Mouse (Mus musculus) MEL (cell line): ENCODE results near the gene Def8. TPM values are rescaled to one million over a fixed set of nuclear protein-coding genes. Genes with fewer than 3 reads are reported as not detected.
"Not testable (repeated sequence)": the region's sequence is repeated elsewhere in the genome, so short reads cannot be mapped to it uniquely, and the experiment has no call there.

Source experiments
- DNase-seq: peaks from one replicate; pipeline ENCODE4 v3.0.0; 2011; ENCODE audit warnings: low read depth, low spot score
- H3K27ac ChIP-seq: 2 replicates; pipeline ENCODE4 v1.5.1; 2012; ENCODE audit warnings: low read depth, mild to moderate bottlenecking, control low read depth, low read length, moderate library complexity; ENCODE audit not compliant: control insufficient read depth
- H3K27me3 ChIP-seq, 2 experiments: fragments of 150-350 bp in 1 of 2; sonication (generic) in 1 of 2; 2 replicates each; pipeline ENCODE4 v1.6.1; 2012; ENCODE audit warnings: low read length in 2 of 2, mild to moderate bottlenecking in 2 of 2, improper control_type of control experiment in 1 of 2, moderate library complexity in 1 of 2; ENCODE audit not compliant: insufficient read depth in 2 of 2, control insufficient read depth in 1 of 2
- H3K36me3 ChIP-seq, 2 experiments: 2 replicates each; pipeline ENCODE4 v1.6.1; 2012 to 2014; ENCODE audit warnings: low read length in 2 of 2, improper control_type of control experiment in 1 of 2, inconsistent platforms in 1 of 2, mild to moderate bottlenecking in 1 of 2; ENCODE audit not compliant: insufficient read depth in 2 of 2, control insufficient read depth in 1 of 2
- H3K4me1 ChIP-seq, 2 experiments: fragments of 150-350 bp in 1 of 2; sonication (generic) in 1 of 2; 2 replicates each; pipeline ENCODE4 v1.6.1; 2012; ENCODE audit warnings: low read length in 2 of 2, improper control_type of control experiment in 1 of 2, mild to moderate bottlenecking in 1 of 2; ENCODE audit not compliant: insufficient read depth in 2 of 2, control insufficient read depth in 1 of 2
- H3K4me3 ChIP-seq, 2 experiments: fragments of 150-350 bp in 1 of 2; sonication (generic) in 1 of 2; 2 replicates each; pipeline ENCODE4 v1.5.1; 2012; ENCODE audit warnings: low read depth in 2 of 2, low read length in 2 of 2, mild to moderate bottlenecking in 2 of 2, moderate library complexity in 2 of 2, control low read depth in 1 of 2, improper control_type of control experiment in 1 of 2; ENCODE audit not compliant: control insufficient read depth in 1 of 2, insufficient read depth in 1 of 2
- H3K79me2 ChIP-seq: 2 replicates; pipeline ENCODE4 v1.6.1; 2012; ENCODE audit warnings: mild to moderate bottlenecking, low read length, moderate library complexity; ENCODE audit not compliant: control insufficient read depth, poor library complexity, insufficient read depth
- H3K9ac ChIP-seq: 2 replicates; pipeline ENCODE4 v1.6.1; 2012; ENCODE audit warnings: low read depth, mild to moderate bottlenecking, control low read depth, low read length, moderate library complexity; ENCODE audit not compliant: control insufficient read depth, poor library complexity, severe bottlenecking
- H3K9me3 ChIP-seq: fragments of 150-350 bp; sonication (generic); replicated peaks from 2 replicates; pipeline ENCODE4 v1.6.1; 2012; ENCODE audit warnings: mild to moderate bottlenecking, low read length, improper control_type of control experiment, moderate library complexity; ENCODE audit not compliant: insufficient read depth
- CTCF ChIP-seq, 3 experiments: IDR thresholded peaks in 2 of 3; conservative IDR thresholded peaks in 1 of 3; 2 replicates each; pipeline ENCODE4 v1.5.1; 2011 to 2012; ENCODE audit warnings: low read length in 3 of 3, low read depth in 2 of 3, mild to moderate bottlenecking in 2 of 3, improper control_type of control experiment in 1 of 3, inconsistent platforms in 1 of 3, mixed read lengths in 1 of 3, moderate library complexity in 1 of 3; ENCODE audit not compliant: control insufficient read depth in 1 of 3, insufficient read depth in 1 of 3, poor library complexity in 1 of 3, severe bottlenecking in 1 of 3
- E2F4 ChIP-seq: IDR thresholded peaks from 2 replicates; pipeline ENCODE4 v1.6.1; 2011; ENCODE audit warnings: low read depth, low read length, improper control_type of control experiment, borderline replicate concordance
- ELF1 ChIP-seq: IDR thresholded peaks from 2 replicates; pipeline ENCODE4 v1.6.1; 2014; ENCODE audit warnings: low read depth, mild to moderate bottlenecking, inconsistent platforms, low read length, improper control_type of control experiment, moderate library complexity
- EP300 ChIP-seq, 2 experiments: IDR thresholded peaks; 2 replicates each; pipeline ENCODE4 v1.6.1; 2011; ENCODE audit warnings: improper control_type of control experiment in 2 of 2, low read length in 2 of 2, low read depth in 1 of 2, mild to moderate bottlenecking in 1 of 2
- ETS1 ChIP-seq: IDR thresholded peaks from 2 replicates; pipeline ENCODE4 v1.6.1; 2012; ENCODE audit warnings: low read depth, mild to moderate bottlenecking, inconsistent platforms, low read length, improper control_type of control experiment, moderate library complexity
- GABPA ChIP-seq: IDR thresholded peaks from 2 replicates; pipeline ENCODE4 v1.6.1; 2012; ENCODE audit warnings: low read depth, mild to moderate bottlenecking, inconsistent platforms, low read length, improper control_type of control experiment, moderate library complexity
- HCFC1 ChIP-seq: IDR thresholded peaks from 2 replicates; pipeline ENCODE4 v1.6.1; 2012; ENCODE audit warnings: low read depth, mild to moderate bottlenecking, inconsistent platforms, low read length, improper control_type of control experiment, moderate library complexity
- KAT2A ChIP-seq: conservative IDR thresholded peaks from 2 replicates; pipeline ENCODE4 v1.6.1; 2012; ENCODE audit warnings: low read depth, low read length, improper control_type of control experiment, inconsistent platforms
- MAFK ChIP-seq: IDR thresholded peaks from 2 replicates; pipeline ENCODE4 v1.6.1; 2011; ENCODE audit warnings: low read depth, mild to moderate bottlenecking, low read length, improper control_type of control experiment, borderline replicate concordance
- MAZ ChIP-seq: IDR thresholded peaks from 2 replicates; pipeline ENCODE4 v1.6.1; 2012; ENCODE audit warnings: low read depth, mild to moderate bottlenecking, inconsistent platforms, low read length, improper control_type of control experiment
- MXI1 ChIP-seq: IDR thresholded peaks from 2 replicates; pipeline ENCODE4 v1.6.1; 2011; ENCODE audit warnings: mild to moderate bottlenecking, low read depth, low read length, improper control_type of control experiment
- MYB ChIP-seq: IDR thresholded peaks from 2 replicates; pipeline ENCODE4 v1.6.1; 2011; ENCODE audit warnings: mild to moderate bottlenecking, low read depth, low read length, improper control_type of control experiment
- NELFE ChIP-seq: IDR thresholded peaks from 2 replicates; pipeline ENCODE4 v1.6.1; 2011; ENCODE audit warnings: low read depth, low read length, improper control_type of control experiment
- RCOR1 ChIP-seq: IDR thresholded peaks from 2 replicates; pipeline ENCODE4 v1.6.1; 2012; ENCODE audit warnings: low read depth, mild to moderate bottlenecking, inconsistent platforms, low read length, improper control_type of control experiment
- SMC3 ChIP-seq: IDR thresholded peaks from 2 replicates; pipeline ENCODE4 v1.6.1; 2011; ENCODE audit warnings: low read depth, low read length, improper control_type of control experiment
- polyA plus RNA-seq, 2 experiments: library from polyadenylated mRNA; stranded (reverse) in 1 of 2; unstranded in 1 of 2; fragments of >175 nt in 1 of 2; fragments of >200 nt in 1 of 2; gene quantifications; 2 replicates each; pipeline versions ENCODE4 v1.2.1 to v1.2.4; 2012; ENCODE audit warnings: low replicate concordance in 2 of 2, low read depth in 1 of 2; ENCODE audit not compliant: insufficient read length in 2 of 2, insufficient read depth in 1 of 2, missing spikeins in 1 of 2
- total RNA-seq: library from RNA; depleted of rRNA; stranded (reverse); fragments of 300-350 nt; gene quantifications from 2 replicates; pipeline ENCODE4 v1.2.3, GENCODE M21; 2012

The Def8 gene
- total and polyA plus RNA-seq, 3 experiments, result 26.0 to 34.0 TPM; not detected in 1

- Histone ChIP-seq H3K79me2 (no peaks in the 10 kb centered on the region), H3K36me3 (no peaks in the 10 kb centered on the region; a peak in 1 of 4 replicates), H3K4me1 (no peaks in the 10 kb centered on the region), H3K27ac (no peak overlapping the region), H3K9me3 (0 out of 2 replicates have a peak, but pooled peaks cover 2% of the 10 kb centered on the region)
- TF ChIP-seq HCFC1 (no peak), RCOR1 (no peak), GABPA (no peak), SMC3 (no peak), MAZ (no peak), ETS1 (no peak), ELF1 (no peak), MYB (no peak), NELFE (no peak), CTCF (IDR thresholded peaks at IDR 0.05 in 2 of 3, conservative IDR thresholded peaks at IDR 0.05 in 1 of 3; ENCODE audit: control insufficient read depth in 1 of 3, insufficient read depth in 1 of 3, low read depth in 2 of 3, low read length in 3 of 3, poor library complexity in 1 of 3, severe bottlenecking in 1 of 3) (no peak), EP300 (IDR thresholded peaks at IDR 0.05; ENCODE audit: low read depth in 1 of 2, low read length in 2 of 2) (no peak)
- TF ChIP-seq, all 39 proteins: peak for 0
- no peak for DNase-seq
- no peak overlapping the region for H3K4me3 ChIP-seq
- no peak overlapping the region for H3K9ac ChIP-seq
- no peaks in the 10 kb centered on the region for H3K27me3 ChIP-seq
Measured at GRCm38 (mm10) chr8:123428343-123428893, 5.1 kb downstream of the Def8 start.

DNA sequence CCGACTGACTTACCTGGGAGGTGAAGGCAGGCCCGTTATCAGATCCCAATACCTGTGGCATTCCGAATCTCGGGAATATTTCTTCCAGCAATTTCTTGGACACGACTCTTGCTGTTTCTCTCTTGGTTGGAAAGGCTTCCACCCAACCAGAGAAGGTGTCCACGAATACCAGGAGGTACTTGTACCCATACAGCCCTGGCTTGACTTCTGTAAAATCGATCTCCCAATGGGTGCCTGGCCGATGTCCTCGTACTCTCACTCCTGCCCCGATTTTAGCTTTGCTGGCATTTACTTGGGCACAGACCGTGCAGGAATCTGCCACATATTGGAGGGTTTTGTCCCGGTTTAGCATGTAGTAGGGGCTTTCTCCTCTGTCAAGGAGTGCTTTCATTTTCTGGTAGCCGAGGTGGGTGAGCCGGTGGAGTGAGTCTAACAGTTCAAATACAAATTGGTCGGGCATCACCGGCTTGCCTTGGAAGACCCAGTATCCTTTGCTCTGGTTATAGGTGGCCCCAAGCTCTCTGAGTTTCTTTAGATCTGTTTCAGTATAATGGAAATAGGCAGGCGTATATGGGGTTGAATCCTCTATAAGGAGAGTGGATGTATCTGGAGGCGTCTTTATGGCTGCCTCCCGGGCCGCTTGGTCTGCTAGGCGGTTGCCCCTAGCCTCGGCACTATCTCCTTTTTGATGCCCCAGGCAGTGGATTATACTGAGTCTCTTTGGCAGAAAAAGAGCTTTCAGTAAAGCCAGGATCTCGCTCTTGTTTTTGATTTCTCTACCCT lies 5.8 kb downstream of the Def8 start:
- H3K9ac ChIP-seq, result no peak overlapping the region
- H3K4me3 ChIP-seq, result no peak overlapping the region
- no peak for DNase-seq
- H3K79me2 ChIP-seq, result no peaks in the 10 kb centered on the region
- 0 out of 2 replicates have a peak, but pooled peaks cover 2% of the 10 kb centered on the region for H3K9me3 ChIP-seq
- no peak overlapping the region for H3K27ac ChIP-seq
- no peaks in the 10 kb centered on the region for H3K4me1 ChIP-seq
- no peaks in the 10 kb centered on the region; a peak in 1 of 4 replicates for H3K36me3 ChIP-seq
- no peaks in the 10 kb centered on the region for H3K27me3 ChIP-seq
- no peak for TF ChIP-seq EP300 (IDR thresholded peaks at IDR 0.05; ENCODE audit: low read depth in 1 of 2, low read length in 2 of 2)
- TF ChIP-seq MXI1, result no peak
- TF ChIP-seq HCFC1, result no peak
- TF ChIP-seq MAFK, result no peak
- no peak for TF ChIP-seq GABPA
- TF ChIP-seq KAT2A, result no peak
- TF ChIP-seq CTCF (IDR thresholded peaks at IDR 0.05 in 2 of 3, conservative IDR thresholded peaks at IDR 0.05 in 1 of 3; ENCODE audit: control insufficient read depth in 1 of 3, insufficient read depth in 1 of 3, low read depth in 2 of 3, low read length in 3 of 3, poor library complexity in 1 of 3, severe bottlenecking in 1 of 3), result no peak
- no peak for TF ChIP-seq E2F4
- no peak for TF ChIP-seq MYB

DNA sequence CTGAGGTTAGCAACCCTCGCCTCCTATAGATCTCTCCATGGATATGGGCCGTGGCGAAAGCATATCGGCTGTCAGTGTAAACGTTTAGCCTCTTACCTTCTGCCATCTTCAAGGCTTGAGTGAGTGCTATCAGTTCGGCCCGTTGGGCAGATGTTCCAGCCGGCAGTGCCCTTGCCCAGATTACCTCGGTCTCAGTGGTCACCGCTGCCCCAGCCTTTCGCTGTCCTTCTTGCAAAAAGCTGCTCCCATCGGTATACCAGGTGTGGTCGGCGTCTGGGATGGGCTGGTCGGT lies 6.3 kb downstream of the Def8 start:
- H3K79me2 ChIP-seq, H3K36me3 ChIP-seq, H3K4me1 ChIP-seq, H3K9me3 ChIP-seq, H3K27me3 ChIP-seq, H3K9ac ChIP-seq, H3K27ac ChIP-seq, DNase-seq, H3K4me3 ChIP-seq: not testable (repeated sequence)

DNA sequence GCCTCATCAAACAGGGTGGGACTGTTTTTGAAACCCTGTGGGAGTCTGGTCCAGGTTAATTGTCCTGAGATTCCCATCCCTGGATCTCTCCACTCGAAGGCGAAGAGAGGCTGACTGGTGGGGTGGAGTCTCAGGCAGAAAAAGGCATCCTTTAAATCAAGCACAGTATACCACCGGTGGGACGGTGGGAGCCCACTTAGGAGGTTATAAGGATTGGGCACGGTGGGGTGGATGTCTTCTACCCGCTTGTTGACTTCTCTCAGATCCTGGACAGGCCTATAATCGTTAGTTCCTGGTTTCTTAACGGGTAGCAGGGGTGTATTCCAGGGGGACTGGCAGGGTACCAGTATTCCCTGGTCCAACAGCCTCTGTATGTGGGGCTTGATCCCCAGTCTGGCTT lies 7.6 kb downstream of the Def8 start:
- not testable (repeated sequence) for H3K27me3 ChIP-seq, H3K9ac ChIP-seq, H3K36me3 ChIP-seq, H3K4me1 ChIP-seq, H3K9me3 ChIP-seq, H3K27ac ChIP-seq, H3K79me2 ChIP-seq, H3K4me3 ChIP-seq, DNase-seq
